Mouse (Mus musculus) ES-Bruce4 (cell line): ENCODE measurements around the gene Auts2.

Source experiments
- CTCF ChIP-seq: IDR thresholded peaks from one replicate; pipeline ENCODE4 v1.8.1; 2011; ENCODE audit warnings: low read depth, low read length
- POLR2A ChIP-seq: IDR thresholded peaks from one replicate; pipeline ENCODE4 v1.8.1; 2011; ENCODE audit warnings: low read length; ENCODE audit not compliant: insufficient read depth

GRCm38 (mm10) chr5:132272132-132272531 is 271.0 kb downstream of the Auts2 start:
- TF ChIP-seq CTCF = no peak
- TF ChIP-seq POLR2A = no peak
